Mouse (Mus musculus) megakaryocyte progenitor cell, adult 5-6 weeks (primary cell): ENCODE results near the gene Usp54. TPM values are rescaled to one million over a fixed set of nuclear protein-coding genes. Genes with fewer than 3 reads are reported as not detected.

Experiments
- ATAC-seq: replicated peaks from 2 replicates; pipeline ENCODE4 v1.8.0; 2016; ENCODE audit warnings: mild to moderate bottlenecking, moderate TSS enrichment, inconsistent platforms; ENCODE audit not compliant: poor library complexity
- total RNA-seq, 2 experiments: library from RNA; stranded (forward) in 1 of 2; stranded (reverse) in 1 of 2; fragments of 157-497, 149-512 nt in 1 of 2; fragments of 200-1000 nt in 1 of 2; gene quantifications; 2 replicates each; pipeline versions ENCODE4 v1.2.3 to v1.2.4; 2015 to 2017

Usp54 gene
- total RNA-seq (2015): 5.3 and 7.0 TPM in 2 replicates
- 3.2 and 6.5 TPM in 2 replicates for total RNA-seq (2017)

DNA sequence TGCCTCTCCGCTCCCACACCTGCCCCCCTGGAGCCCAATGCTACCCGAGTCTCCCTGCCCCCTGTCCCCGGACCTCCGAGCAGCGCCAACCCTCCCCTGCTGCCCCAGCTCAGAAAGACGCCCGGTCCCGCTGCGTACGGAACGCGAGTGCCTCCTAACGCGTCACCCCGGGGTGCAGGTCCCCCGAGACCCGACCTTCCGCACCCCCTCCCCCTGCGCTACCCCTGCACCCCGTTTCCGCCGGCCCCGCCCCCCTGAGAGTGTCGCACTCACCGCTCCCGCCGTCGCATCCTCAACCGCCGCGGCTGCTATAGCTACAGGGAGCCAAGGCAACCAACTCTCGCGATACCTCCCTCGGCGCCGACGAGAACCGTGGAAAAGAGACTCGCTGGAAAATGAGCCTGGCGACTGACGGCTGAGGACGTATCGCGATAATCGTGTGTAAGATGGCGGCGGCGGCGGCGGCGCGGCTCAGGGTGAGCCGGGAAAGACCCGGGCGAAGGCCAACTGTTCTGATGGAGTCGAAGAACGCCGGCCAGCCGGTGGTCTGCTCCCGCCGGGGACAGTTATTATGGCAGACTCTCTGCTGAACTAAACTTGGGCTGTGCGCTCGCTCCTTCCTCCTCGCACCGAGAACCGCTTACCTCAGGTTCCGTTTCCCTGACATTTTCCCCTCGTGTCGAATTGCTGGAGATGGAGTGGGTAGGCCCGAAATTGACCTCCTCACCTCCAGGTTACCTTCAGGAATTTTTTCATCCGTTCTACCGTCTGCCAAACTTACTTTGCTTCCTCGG lies at the start of gene Usp54:
TSS of gene Usp54 (minus strand) at position 420 of the 794 bp plus-strand sequence.
- peak; percentile 98 for ATAC-seq

DNA sequence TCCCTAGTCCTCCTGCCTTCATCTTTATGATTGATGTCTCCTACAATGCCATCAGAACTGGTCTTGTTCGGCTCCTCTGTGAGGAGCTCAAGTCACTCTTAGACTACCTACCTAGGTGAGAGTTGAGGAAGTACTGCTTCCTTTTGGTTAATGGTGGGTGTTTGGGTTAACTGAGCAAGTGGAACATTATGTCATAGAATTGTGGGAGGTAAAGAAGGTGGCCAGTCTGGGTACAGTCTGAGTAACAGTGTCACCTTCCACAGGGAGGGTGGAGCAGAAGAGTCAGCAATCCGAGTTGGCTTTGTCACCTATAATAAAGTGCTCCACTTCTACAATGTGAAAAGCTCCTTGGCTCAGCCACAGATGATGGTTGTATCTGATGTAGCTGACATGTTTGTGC lies 48.1 kb upstream of the Usp54 start:
- no peak for ATAC-seq

DNA sequence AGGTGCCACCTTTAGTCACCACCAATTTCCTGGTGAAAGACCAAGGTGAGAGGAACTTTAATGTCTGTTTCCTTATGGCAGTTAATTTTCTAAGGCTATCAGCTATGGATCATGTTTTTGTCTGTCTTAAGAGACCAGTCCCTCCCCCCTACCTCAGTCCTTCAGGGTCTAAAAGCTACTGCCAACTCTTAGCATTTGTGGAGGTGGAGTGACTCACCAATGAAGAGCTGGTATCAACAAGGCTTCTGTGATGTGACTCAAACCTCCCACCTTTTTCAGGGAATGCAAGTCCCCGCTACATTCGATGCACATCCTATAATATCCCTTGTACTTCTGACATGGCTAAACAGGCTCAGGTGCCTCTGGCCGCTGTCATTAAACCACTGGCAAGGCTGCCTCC lies 45.7 kb upstream of the Usp54 start:
- ATAC-seq: no peak

DNA sequence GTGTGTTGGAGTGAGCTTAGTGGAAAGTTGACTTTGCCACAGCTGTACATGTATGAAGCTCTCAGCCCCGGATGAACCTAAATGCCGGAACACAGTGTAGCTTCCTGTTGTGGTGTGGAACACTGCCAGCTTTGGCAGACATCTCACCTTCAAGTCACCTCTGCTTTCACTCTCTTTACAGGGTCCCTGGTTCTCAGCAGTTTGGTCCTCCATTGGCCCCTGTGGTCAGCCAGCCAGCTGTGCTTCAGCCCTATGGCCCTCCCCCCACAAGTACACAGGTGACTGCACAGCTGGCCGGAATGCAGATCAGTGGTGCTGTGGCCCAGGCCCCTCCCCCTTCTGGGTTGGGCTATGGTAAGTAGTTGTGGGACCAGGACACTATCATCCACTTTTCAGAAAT lies 41.6 kb upstream of the Usp54 start:
- peak; percentile 78 for ATAC-seq

DNA sequence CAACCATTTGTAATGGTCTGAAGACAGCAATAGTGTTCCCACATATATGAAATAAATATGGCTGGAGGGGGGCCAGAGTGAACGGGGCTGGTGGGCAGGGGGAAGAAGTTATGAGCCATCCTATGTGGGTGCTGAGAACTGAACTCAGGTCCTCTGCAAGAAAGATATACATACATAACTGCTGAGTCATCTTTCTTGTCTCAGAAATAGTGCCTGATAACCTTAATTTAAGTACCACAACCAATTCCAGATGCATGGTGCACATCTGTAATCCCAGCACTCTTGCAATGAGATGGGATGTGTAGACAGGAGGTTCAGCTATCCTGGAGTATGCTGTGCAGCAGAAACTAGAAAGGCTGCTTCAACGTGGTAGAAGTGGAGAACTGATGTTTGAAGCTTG lies 40.9 kb upstream of the Usp54 start:
- no peak for ATAC-seq

DNA sequence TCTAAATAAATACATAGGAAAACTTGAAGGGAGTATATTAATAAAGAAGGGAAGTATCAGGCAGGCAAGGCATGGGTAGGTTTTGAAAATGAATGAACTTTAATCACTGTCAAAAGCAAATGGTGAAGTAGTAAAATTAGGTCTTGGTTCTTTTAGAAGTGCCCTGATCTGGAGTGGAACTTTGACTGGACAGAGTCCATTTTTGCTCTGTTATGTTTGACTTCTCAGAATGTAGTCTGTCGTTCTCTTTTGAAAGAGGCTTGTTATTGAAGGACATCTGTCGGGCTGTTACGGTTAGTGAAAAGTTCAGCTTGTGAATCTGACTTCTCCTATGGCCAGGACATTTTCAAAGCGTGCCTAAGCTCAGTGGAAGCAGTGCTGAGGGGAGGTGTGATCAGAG lies 37.0 kb upstream of the Usp54 start:
- no peak for ATAC-seq

DNA sequence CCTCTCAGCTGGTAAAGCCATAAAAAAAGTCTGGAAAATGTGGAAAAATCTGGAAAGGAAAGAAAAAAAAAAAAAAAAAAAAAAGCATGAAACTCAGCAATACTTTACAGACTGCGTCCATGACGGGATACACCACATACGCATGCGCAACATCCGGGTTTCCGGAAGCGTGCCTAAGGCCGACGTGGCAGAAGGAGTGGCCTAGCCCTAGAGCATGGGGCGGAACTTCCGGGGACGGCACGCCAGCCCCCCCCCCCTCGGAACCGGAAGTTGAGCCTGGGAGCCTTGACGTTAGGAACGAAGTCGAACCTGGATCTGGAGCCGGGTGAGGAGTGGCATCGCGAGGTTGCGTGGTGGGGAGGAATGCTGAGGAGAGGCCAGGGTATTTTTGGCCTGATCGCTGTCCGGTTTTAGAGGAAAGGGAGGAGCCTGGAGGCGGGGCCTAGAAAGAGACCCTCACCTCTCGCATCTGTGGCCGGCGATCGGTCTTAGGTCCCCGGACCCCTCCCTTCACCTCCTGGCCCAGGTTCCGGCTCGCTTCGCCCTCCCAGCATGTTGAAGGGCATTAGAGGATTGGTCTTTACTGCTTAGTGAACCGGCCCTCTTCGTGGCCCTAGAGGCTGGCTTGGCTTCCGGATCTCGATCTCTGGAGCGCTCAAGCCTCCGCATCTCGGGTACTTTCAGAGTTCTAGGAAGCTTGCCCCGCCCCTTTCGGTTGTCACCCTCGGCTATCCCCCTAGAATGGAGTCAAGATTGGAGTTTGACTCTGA lies 33.4 kb upstream of the Usp54 start, which contains the start of gene Sec24c:
TSS of gene Sec24c (plus strand) at position 245 of the 770 bp plus-strand sequence.
- ATAC-seq: peak; percentile 93

DNA sequence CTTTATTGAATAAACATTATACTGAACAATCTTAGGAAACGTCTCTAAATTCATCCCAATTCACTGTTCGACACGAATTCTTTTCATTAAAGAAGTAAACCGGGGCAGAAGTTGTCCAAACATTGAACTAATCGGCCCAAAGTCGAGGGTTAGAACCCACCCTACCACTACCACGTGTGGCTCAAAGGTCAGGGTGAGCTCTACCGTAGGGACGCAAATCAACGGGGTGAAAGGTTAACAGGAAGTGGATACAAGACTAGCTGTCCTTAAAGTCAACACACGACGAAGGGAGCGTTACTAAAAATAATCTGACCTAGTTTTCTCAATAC lies 32.8 kb upstream of the Usp54 start:
- ATAC-seq: peak; percentile 52

DNA sequence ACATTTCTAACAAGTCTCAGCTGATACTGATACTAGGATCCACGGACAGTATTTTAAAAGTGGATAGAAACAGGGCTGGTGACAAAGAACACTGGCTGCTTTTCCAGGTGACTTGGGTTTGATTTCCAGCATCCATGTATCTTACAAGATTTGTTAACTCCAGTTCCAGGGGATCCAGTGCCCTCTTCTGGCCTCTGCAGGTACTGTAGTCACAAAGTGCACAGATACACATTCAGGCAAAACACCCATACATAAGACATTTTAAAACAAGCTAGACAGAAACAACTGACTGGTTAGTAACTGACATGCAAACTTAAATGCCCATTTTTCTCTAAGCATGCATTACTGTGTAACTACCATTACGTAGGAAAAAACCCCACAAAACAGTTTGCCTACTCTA lies 32.1 kb upstream of the Usp54 start:
- ATAC-seq: peak; percentile 27; the same call in 1 of the 2 replicates

DNA sequence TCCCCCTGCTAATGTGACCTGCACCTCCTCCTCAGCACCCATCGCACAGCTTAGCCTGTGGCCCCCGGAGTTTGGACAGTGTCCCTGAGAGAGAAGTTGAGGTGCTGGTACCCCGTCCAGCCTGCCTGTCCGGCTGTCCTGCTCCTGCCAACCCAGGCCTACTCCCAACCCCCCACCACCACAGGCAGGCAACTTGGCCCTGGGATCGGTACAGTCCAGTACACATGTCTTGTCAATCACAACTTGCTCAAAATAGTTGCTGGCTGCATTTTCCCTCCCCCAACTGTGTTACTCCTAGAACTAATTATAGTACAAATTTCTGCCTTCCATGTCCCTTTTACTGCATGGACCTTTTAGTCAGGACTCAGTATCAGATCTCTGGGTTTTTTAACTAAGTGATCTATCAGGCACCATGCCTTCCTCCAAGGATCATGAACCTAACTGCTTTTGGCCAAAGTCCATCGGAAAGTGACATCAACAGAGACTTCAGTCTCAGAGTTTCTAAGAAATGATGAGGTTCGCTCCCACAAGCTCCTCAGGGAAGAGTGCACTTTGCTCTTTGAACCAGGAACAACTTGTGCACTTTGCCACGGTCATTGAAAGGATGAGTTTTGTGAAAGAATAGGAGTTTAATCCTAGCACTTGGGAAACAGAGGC lies 27.4 kb upstream of the Usp54 start, which contains the start of gene Synpo2l:
TSS of gene Synpo2l (minus strand) at position 201 of the 657 bp plus-strand sequence.
- no peak for ATAC-seq

DNA sequence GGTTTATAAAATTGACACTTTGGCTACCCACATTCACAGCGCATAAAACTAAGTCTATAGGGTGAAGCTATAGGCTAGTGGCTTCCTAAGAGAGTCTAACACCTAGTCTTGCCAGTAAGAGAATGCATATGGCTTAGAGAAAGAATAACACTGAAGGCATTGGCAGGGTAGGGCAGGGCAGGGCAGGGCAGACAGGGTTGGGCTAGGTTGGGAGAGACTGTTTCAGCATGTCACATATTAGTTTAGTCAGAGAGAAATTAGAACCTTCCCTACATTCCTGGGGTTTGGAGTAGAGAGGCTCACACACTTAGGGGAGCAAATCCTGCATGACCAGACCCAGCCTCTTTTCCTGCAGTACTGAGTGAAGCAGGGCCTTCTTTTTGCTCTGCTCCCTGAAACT lies 26.6 kb upstream of the Usp54 start:
- ATAC-seq: no peak

DNA sequence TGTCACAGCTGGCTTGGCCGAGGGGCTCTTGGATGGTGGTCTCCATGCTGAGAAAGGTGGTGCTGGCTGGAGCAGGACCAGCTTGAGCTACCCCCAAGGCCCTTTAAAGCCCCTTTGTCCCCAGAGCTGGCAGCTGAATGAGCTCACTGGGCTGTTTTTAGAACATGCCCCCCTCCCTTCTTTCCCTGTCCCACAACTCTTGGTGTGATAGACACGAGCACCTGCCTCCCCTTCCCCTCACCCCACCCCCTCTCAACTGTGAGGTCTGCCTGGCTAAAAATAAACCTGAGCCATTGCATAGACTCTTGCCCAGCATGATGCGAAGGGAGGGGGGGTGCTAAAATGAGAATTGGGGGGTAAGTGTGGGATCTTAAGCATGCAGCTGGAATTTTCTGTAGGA lies 23.6 kb upstream of the Usp54 start:
- no peak for ATAC-seq

DNA sequence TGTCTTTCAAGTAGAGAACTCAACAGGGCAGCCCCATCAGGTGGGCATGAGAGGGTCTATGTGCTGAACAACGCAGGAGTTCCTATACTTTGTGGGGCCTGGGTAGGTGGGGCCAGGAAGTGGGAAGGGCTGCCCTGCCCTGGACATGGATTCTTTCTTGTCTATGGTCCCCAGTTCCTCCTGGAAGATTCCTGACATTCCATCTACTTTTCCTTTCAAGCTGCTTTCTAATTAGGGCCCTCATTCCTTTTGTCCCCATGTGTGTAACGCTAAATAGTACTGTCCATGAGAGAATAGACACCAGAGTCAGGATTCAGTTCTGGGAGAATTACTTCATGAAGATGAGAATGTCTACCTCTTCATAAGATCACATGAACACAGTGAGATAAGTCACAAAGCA lies 22.7 kb upstream of the Usp54 start:
- no peak for ATAC-seq

DNA sequence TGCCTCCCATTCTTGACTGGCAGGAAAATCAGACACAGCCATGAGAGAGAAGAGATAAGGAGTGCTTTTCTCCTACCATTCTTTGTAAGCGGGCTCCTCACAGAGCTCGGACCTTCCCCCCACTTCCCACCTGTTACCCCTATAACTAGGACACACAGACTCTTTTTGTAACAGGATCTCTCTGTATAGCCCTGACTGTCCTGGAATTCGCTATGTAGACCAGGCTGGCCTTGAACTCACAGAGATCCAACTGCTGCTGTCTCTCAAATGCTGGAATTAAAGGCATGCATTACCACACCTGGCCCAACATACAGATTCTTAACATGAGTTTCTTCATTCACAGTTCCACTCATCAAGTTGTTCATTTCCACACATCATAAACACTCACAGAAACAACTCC lies 21.9 kb upstream of the Usp54 start:
- ATAC-seq: no peak

DNA sequence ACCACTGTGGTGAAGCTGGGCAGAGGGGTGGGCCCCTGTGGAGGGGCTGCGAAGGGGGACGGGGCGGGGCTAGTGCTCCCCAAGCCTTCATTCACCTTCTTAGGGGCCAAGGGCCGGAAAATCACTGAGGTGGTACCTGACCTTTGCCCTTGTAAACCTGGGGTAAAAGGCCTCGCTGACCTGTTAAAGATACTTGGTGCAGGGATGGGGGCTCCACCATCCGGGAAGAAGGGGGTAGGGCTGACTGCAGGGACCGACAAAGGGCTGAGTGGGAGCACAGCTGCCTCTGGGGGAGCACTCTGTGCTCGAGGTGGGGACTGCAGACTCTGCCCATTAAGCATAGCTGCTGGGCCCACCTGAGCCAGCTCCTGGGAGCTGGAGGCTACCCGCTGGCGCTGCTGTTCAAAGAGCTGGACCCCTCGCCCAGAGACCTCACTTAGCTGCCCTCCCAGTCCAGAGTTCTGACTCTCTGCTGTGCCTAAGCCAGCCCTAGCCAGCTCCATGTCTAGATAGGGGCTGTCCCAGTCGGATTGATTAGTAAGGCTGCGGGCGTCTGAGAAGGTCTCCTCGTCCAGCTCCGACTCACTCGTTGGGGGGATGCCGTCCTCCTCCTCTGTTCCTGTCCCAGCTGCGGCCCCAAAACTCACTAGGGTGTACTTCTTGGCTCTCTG lies 20.9 kb upstream of the Usp54 start:
- ATAC-seq: no peak

DNA sequence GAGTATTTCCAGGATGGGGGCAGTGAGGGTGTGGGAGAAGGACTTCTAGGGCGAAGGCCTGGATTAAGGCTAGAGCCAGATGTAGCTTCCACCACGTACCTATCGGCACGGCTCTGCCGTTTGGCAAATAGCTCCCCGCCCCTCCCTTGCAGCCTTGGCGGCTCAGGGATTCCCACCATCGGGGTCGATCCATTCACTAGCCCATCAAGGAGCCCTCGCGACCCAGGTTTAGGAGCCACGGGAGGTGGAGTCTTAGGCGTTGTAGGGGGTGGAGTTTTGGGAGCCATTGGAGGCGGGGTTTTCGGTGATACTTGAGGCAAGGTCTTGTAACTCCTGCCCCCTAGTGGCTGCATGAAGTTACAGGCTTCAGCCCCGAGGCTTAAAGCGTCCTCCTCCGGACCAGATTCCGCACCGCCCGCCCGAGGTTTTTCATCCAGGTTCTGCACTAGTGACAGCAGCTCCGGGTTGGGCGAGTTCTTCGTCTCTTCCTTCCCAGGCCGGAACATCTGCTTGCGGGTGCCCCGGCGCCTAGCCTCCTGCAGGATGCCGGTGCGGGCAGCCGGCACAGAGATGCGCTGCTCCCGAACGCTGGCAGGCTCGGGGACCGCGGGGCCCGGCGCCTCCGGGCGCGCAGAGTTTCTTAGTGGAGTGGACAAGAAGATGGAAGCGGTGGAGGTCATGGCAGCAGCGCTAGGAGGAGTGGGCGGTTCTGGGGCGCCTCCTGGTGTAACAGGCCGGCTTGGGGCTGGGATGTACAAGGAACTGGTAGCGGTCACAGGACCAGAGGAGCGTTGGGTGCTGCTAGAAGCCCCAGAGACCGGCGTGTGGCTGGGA lies 20.2 kb upstream of the Usp54 start:
- peak; percentile 98 for ATAC-seq

DNA sequence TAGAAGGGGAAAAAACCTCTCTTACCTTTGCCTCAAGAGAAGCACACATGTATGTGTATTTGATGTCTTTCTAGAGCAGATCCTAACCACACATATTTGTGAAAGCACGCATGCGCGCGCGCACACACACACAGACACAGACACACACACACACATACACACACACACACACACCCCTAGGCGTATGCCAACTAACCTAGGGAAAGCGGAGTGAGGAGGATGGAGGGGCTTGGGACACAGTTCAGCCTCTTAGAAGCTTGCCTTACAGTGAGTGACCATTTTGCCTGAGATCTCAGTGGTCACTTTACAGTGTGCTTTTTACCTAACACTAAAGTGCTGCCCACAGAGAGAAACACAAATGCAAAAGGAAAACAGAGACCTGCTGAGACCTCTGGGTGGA lies 18.8 kb upstream of the Usp54 start:
- ATAC-seq: no peak

DNA sequence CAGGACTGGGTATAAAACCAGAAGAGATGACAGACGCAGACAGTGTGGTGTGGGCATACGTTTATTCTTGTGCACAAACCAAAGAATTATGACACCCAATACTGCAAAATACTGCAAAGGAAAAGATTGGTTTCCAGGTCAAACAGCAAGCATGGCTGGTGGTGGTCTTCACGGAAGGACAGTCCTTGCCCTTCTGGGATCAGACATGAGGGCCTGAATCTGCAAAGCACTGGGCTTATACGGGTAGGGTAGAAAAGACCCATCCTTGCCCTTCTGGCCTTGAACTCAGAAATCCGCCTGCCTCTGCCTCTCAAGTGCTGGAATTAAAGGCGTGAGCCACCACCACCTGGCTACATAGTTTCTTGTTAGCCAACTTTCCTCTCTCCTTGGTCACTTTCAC lies 18.0 kb upstream of the Usp54 start:
- no peak for ATAC-seq

DNA sequence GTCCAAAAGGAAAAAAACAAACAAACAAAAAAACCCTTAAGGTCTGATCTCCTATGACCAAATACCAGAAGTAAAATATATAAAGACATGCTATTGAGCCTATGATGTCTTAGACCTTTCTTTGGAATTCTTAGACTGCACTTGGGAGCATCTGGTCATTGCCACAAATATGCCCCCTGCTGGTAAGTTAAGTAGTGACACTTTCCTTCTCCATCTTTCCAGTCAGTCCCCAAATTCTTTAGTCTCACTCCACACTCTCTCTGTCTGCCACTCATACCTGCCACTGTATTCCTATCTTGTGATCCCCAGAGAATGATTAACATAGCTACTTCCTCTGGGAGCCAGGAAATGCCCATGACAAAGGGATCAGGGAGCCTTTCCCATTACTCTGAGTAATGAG lies 17.5 kb upstream of the Usp54 start:
- peak; percentile 41; the same call in 1 of the 2 replicates for ATAC-seq

DNA sequence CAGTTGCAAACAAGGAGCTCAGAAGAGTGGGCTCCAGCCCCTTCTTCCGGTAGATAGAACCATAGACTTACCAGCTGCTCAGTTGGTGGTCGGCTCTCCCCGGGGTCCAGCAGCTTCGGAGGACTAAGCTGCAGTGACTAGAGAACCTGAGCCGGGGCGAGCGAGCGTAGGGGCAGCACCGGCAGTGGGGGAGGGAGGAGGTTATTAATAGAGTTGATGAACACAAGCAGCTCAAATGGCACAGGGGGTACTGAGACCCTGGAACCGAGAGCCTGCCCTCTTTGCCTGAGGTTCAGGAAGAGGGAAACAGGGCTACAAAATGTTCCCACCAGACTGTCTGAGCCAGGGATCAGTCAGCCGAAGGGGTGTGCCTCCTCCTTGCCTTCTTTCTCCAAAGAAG lies 15.5 kb upstream of the Usp54 start, which contains the start of gene Myoz1:
TSS of gene Myoz1 (minus strand) at position 180 of the 400 bp plus-strand sequence.
- ATAC-seq: no peak
